Mouse (Mus musculus) kidney, adult 2 months (tissue): ENCODE measurements at regions not wholly inside any gene's neighbourhood (a gene's known extent, or its start where the extent isn't known, plus 50 kb on each side); places are given as distances from the start of the nearest gene placed in this dataset.

Source experiments
- CTCF ChIP-seq: fragments of 200-500 bp; conservative IDR thresholded peaks from 2 replicates; pipeline ENCODE4 v1.5.1; 2011; ENCODE audit warnings: low read depth, mild to moderate bottlenecking, control low read depth, low read length, moderate library complexity, mixed read lengths; ENCODE audit not compliant: insufficient read depth, insufficient read length
- POLR2A ChIP-seq: fragments of 200-500 bp; IDR thresholded peaks from one replicate; pipeline ENCODE4 v1.6.1; 2011; ENCODE audit warnings: low read depth, low read length, control low read depth

GRCm38 (mm10) chr4:67213363-67213762, 386.0 kb downstream of the Tlr4 start:
- no peak for TF ChIP-seq CTCF
- no peak for TF ChIP-seq POLR2A
